Mouse (Mus musculus) liver, postnatal 0 days (tissue): ENCODE measurements around the gene Ints11.

Source experiments
- CTCF ChIP-seq: sonication (generic); IDR thresholded peaks from 2 replicates; pipeline ENCODE4 v1.5.1; 2016; ENCODE audit warnings: antibody characterized with exemption, low read depth
- EP300 ChIP-seq: IDR thresholded peaks from 2 replicates; pipeline ENCODE4 v1.6.1; 2016; ENCODE audit warnings: antibody characterized with exemption, low read depth, mild to moderate bottlenecking

DNA sequence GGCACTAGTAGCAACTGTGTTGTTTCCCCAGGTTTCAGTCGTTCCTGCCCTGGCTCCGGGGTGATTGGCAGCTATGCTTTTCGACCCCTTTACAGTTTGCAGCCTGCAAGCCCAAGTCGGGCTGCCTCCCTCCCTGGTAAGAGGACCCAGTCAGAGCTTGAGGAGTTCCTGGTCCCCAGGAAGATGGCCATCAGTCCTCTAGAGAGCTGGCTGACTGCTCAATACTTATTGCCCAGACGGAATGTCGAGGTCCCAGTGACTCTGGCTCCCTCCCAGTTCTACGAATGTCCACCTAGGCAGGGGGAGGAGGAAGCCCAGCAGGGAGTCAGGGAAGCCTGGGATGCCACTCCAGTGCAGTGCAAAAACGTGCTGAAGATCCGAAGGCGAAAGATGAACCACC is 37.0 kb upstream of the Ints11 start:
- TF ChIP-seq CTCF: no peak
- no peak for TF ChIP-seq EP300
